1 mouse cellular context compared by ENCODE assay signal in genomic region chr14:62939435-62939834, GRCm38 (mm10).
TF ChIP-seq lines count a peak whose summit lies in the region.

No protein-coding gene starts in this region.

TF ChIP-seq in MEL, 35 proteins besides CTCF, POLR2A, EP300 and RAD21:
- no peak for TF ChIP-seq ZMIZ1 (IDR thresholded peaks at IDR 0.05; ENCODE audit: low read depth, low read length)
- peak; percentile 66 for TF ChIP-seq SMC3 (IDR thresholded peaks at IDR 0.05; ENCODE audit: low read depth, low read length)
- TF ChIP-seq TAL1 (IDR thresholded peaks at IDR 0.05; ENCODE audit: low read length), result no peak
- no peak for TF ChIP-seq ZKSCAN1 (IDR thresholded peaks at IDR 0.05; ENCODE audit: low read depth, low read length)
- TF ChIP-seq ZC3H11A (IDR thresholded peaks at IDR 0.05; ENCODE audit: low read depth, low read length), result peak; percentile 47; the same call in 1 of the 2 replicates
